Mouse (Mus musculus) 3T3-L1 (cell line): ENCODE data around the gene Ythdf1.
A peak's percentile ranks its signal among the peaks of the same experiment; 100 is the strongest.

Experiments
- DNase-seq: peaks from one replicate; pipeline ENCODE4 v3.0.0-alpha.2; 2015; ENCODE audit warnings: low read depth, low spot score

Gene Ythdf1

GRCm38 (mm10) chr2:180920810-180921400 lies at the start of gene Ythdf1:
TSS of gene Ythdf1 (minus strand) at chr2:180920949.
- DNase-seq = peak; percentile 95

GRCm38 (mm10) chr2:180967010-180967763 lies 46.4 kb upstream of the Ythdf1 start, which contains the start of gene Arfgap1:
TSS of gene Arfgap1 (plus strand) at chr2:180967225.
- peak; percentile 98 for DNase-seq

- peak; percentile 85 for DNase-seq
Measured at GRCm38 (mm10) chr2:180966092-180966882, 45.5 kb upstream of the Ythdf1 start.

- DNase-seq = peak; percentile 94
Measured at GRCm38 (mm10) chr2:180963956-180964355, 43.2 kb upstream of the Ythdf1 start.

- peak; percentile 90 for DNase-seq
Measured at GRCm38 (mm10) chr2:180962616-180963308, 42.0 kb upstream of the Ythdf1 start.

GRCm38 (mm10) chr2:180960187-180960586 lies 39.4 kb upstream of the Ythdf1 start:
- DNase-seq = no peak

GRCm38 (mm10) chr2:180959605-180960004 lies 38.9 kb upstream of the Ythdf1 start:
- DNase-seq = peak; percentile 81

- DNase-seq = no peak
Measured at GRCm38 (mm10) chr2:180954061-180955047, 33.6 kb upstream of the Ythdf1 start, which contains the start of gene Nkain4. TSS of gene Nkain4 (minus strand) at chr2:180954699.

GRCm38 (mm10) chr2:180953638-180954037 lies 32.9 kb upstream of the Ythdf1 start:
- DNase-seq = no peak

- no peak for DNase-seq
Measured at GRCm38 (mm10) chr2:180952731-180953171, 32.0 kb upstream of the Ythdf1 start.

GRCm38 (mm10) chr2:180949947-180950346 lies 29.2 kb upstream of the Ythdf1 start:
- DNase-seq = no peak

GRCm38 (mm10) chr2:180941869-180942268 lies 21.1 kb upstream of the Ythdf1 start:
- peak; percentile 73 for DNase-seq

- no peak for DNase-seq
Measured at GRCm38 (mm10) chr2:180940187-180940586, 19.4 kb upstream of the Ythdf1 start.

- DNase-seq = peak; percentile 51
Measured at GRCm38 (mm10) chr2:180932418-180932817, 11.7 kb upstream of the Ythdf1 start.

- DNase-seq = no peak
Measured at GRCm38 (mm10) chr2:180928723-180929122, 8.0 kb upstream of the Ythdf1 start, which contains the start of gene Birc7. TSS of gene Birc7 (plus strand) at chr2:180929023.

GRCm38 (mm10) chr2:180925176-180925575 lies 4.4 kb upstream of the Ythdf1 start:
- DNase-seq = peak; percentile 93

GRCm38 (mm10) chr2:180922739-180923138 lies 2.0 kb upstream of the Ythdf1 start:
- DNase-seq = no peak

- DNase-seq = peak; percentile 24
Measured at GRCm38 (mm10) chr2:180919913-180920809, 588 bp downstream of the Ythdf1 start.

- DNase-seq = no peak
Measured at GRCm38 (mm10) chr2:180915886-180916433, 4.8 kb downstream of the Ythdf1 start.
